Mouse (Mus musculus) E14TG2a.4 (cell line): Measurements from ENCODE around the gene Arntl.

ENCODE experiments used
- CTCF ChIP-seq: conservative IDR thresholded peaks from 2 replicates; pipeline ENCODE4 v1.5.1; 2014; ENCODE audit warnings: low read length
- POU5F1 ChIP-seq: IDR thresholded peaks from 2 replicates; pipeline ENCODE4 v1.6.1; 2014; ENCODE audit warnings: low read length, borderline replicate concordance

- TF ChIP-seq CTCF, result no peak
- TF ChIP-seq POU5F1, result no peak
These were observed 62.7 kb downstream of the Arntl start for GRCm38 (mm10) chr7:113269921-113270320.
